Mouse (Mus musculus) MEL (cell line): ENCODE measurements at regions not wholly inside any gene's neighbourhood (a gene's known extent, or its start where the extent isn't known, plus 50 kb on each side); places are given as distances from the start of the nearest gene placed in this dataset.

Source experiments
- POLR2A ChIP-seq, 2 experiments: IDR thresholded peaks; 2 replicates each; pipeline ENCODE4 v1.6.1; 2011 to 2012; ENCODE audit warnings: low read length in 2 of 2, mild to moderate bottlenecking in 2 of 2, control low read depth in 1 of 2, improper control_type of control experiment in 1 of 2, low read depth in 1 of 2, moderate library complexity in 1 of 2; ENCODE audit not compliant: control insufficient read depth in 1 of 2, insufficient read depth in 1 of 2, poor library complexity in 1 of 2
- RAD21 ChIP-seq: IDR thresholded peaks from 2 replicates; pipeline ENCODE4 v1.6.1; 2011; ENCODE audit warnings: mild to moderate bottlenecking, low read depth, low read length, improper control_type of control experiment
- TAL1 ChIP-seq: IDR thresholded peaks from 2 replicates; pipeline ENCODE4 v1.6.1; 2012; ENCODE audit warnings: mild to moderate bottlenecking, inconsistent platforms, low read length, moderate library complexity, mixed read lengths
- TCF12 ChIP-seq: IDR thresholded peaks from 2 replicates; pipeline ENCODE4 v1.6.1; 2014; ENCODE audit warnings: low read depth, mild to moderate bottlenecking, inconsistent platforms, low read length, improper control_type of control experiment, moderate library complexity
- ZKSCAN1 ChIP-seq: IDR thresholded peaks from 2 replicates; pipeline ENCODE4 v1.6.1; 2012; ENCODE audit warnings: low read depth, mild to moderate bottlenecking, inconsistent platforms, low read length, improper control_type of control experiment, moderate library complexity

DNA sequence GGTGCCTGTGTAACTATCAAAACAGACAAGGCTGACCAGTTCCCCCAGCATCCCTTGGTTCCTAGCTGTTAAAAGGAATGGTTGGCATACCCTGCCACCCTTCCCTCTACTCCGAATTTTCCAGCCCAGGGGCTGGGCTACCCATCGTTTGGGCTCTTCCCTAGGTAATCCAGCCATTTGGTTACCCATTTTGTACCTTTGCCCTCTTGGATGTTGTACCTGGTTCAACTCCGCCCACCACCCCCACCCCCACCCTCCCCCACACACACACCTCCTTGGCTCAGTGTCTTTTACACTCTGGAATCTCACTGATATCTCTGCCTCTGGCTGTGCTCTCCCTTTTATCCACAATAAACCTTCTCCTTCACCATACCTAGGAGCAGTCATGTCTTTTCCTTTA lies 271.6 kb upstream of the Cdh4 start:
- TF ChIP-seq TCF12 (no peak), ZKSCAN1 (no peak), TAL1 (no peak), POLR2A (IDR thresholded peaks at IDR 0.05; ENCODE audit: control insufficient read depth in 1 of 2, insufficient read depth in 1 of 2, low read depth in 1 of 2, low read length in 2 of 2, poor library complexity in 1 of 2) (no peak), RAD21 (no peak)
